Comparison of ENCODE assay signal across 34 mouse cellular contexts in the genomic region with DNA sequence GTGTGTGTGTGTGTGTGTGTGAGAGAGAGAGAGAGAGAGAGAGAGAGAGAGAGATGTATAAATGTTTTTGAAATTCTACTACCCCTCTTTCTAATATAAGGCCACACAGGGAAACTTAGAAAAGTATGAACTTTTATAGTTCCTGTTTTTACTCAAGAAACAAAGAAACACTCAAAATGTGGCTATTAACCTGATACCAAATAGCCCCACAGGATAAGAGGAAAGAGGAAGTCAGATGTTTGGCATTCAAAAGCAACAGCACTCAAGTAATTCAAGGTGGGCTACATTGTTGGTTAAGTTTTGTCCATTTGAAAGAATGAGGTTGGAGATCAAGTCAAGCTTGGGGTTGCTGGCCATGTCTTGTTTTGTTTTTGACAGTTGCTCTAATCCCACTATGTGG. TPM values are rescaled to one million over a fixed set of nuclear protein-coding genes. Genes with fewer than 3 reads are reported as not detected.
"Had no signal": no experiment of that assay in that cellular context is flagged by ENCODE, and none has a peak within 500 bp of the region (broad histone marks: within the 10 kb centered on the region; RNA-seq: fewer than 3 reads in every experiment).

No protein-coding gene starts in this region.

- H3K27me3 ChIP-seq: liver, embryonic 13.5 days; megakaryocyte, embryonic 14.5 days had no signal

- ATAC-seq: intestine, postnatal 0 days had no signal

- H3K9me3 ChIP-seq: liver, embryonic 13.5 days had no signal

- DNase-seq: kidney, adult 8-10 months; kidney, postnatal 14 days; layer of hippocampus, postnatal 36 days; liver, embryonic 13.5 days; lung, adult 2 months; lung, postnatal 14 days; lung, postnatal 4 days; midbrain, embryonic 14.5 days; right cerebral cortex, adult 18-20 months; right cerebral cortex, postnatal 14 days; right cerebral cortex, postnatal 4 days; thymus, postnatal 36 days had no signal

- H3K4me3 ChIP-seq: layer of hippocampus, adult 2 months; left cerebral cortex, adult 2 months; liver, embryonic 13.5 days; megakaryocyte, embryonic 14.5 days; midbrain, embryonic 10.5 days had no signal

- H3K4me1 ChIP-seq: megakaryocyte, embryonic 14.5 days; midbrain, embryonic 10.5 days had no signal

- H3K36me3 ChIP-seq: liver, embryonic 13.5 days; midbrain, embryonic 10.5 days had no signal

RNA-seq across cellular contexts. Expression of gene Khdc1a, which starts 13.6 kb away (rescaled TPM):
- total RNA-seq: layer of hippocampus, adult 2 months; layer of hippocampus, postnatal 10 days; layer of hippocampus, postnatal 36 days; left cerebral cortex, adult 2 months; left cerebral cortex, postnatal 10 days; left cerebral cortex, postnatal 36 days; liver, adult 2 months; midbrain, postnatal 0 days had no signal
- polyA plus RNA-seq: intestine, embryonic 14.5 days; intestine, postnatal 0 days; kidney, embryonic 16.5 days; large intestine, adult 2 months; limb, embryonic 11.5 days; limb, embryonic 14.5 days; liver, adult 2 months; liver, embryonic 13.5 days; liver, embryonic 16.5 days; lung, adult 2 months; lung, embryonic 16.5 days; midbrain, embryonic 10.5 days; midbrain, embryonic 14.5 days; midbrain, postnatal 0 days; neural tube, embryonic 11.5 days; neural tube, embryonic 14.5 days; stomach, embryonic 14.5 days had no signal

RNA-seq across cellular contexts. Expression of gene Khdc1c, which starts 32.3 kb away (rescaled TPM):
- total RNA-seq: layer of hippocampus, adult 2 months; layer of hippocampus, postnatal 10 days; layer of hippocampus, postnatal 36 days; left cerebral cortex, adult 2 months; left cerebral cortex, postnatal 10 days; left cerebral cortex, postnatal 36 days; liver, adult 2 months; midbrain, postnatal 0 days had no signal
- polyA plus RNA-seq: intestine, embryonic 14.5 days; intestine, postnatal 0 days; kidney, embryonic 16.5 days; large intestine, adult 2 months; limb, embryonic 11.5 days; limb, embryonic 14.5 days; liver, adult 2 months; liver, embryonic 13.5 days; liver, embryonic 16.5 days; lung, adult 2 months; lung, embryonic 16.5 days; midbrain, embryonic 10.5 days; midbrain, embryonic 14.5 days; midbrain, postnatal 0 days; neural tube, embryonic 11.5 days; neural tube, embryonic 14.5 days; stomach, embryonic 14.5 days; stomach, postnatal 0 days had no signal

RNA-seq across cellular contexts. Expression of gene Khdc1b, which starts 47.5 kb away (rescaled TPM):
- total RNA-seq: layer of hippocampus, adult 2 months; layer of hippocampus, postnatal 10 days; layer of hippocampus, postnatal 36 days; left cerebral cortex, adult 2 months; left cerebral cortex, postnatal 10 days; left cerebral cortex, postnatal 36 days; liver, adult 2 months; midbrain, postnatal 0 days had no signal
- polyA plus RNA-seq: kidney, embryonic 16.5 days; large intestine, adult 2 months; limb, embryonic 11.5 days; liver, adult 2 months; liver, embryonic 13.5 days; liver, embryonic 16.5 days; lung, adult 2 months; midbrain, embryonic 10.5 days; neural tube, embryonic 11.5 days; urinary bladder, adult 2 months had no signal
